Mouse (Mus musculus) liver, adult 2 months (tissue): ENCODE data around the gene Wipf3.

ENCODE experiments used
- CTCF ChIP-seq: fragments of 200-500 bp; IDR thresholded peaks from 2 replicates; pipeline ENCODE4 v1.5.1; 2011; ENCODE audit warnings: low read depth, low read length, control low read depth
- POLR2A ChIP-seq: fragments of 200-500 bp; IDR thresholded peaks from 2 replicates; pipeline ENCODE4 v1.6.1; 2011; ENCODE audit warnings: low read length, control low read depth; ENCODE audit not compliant: insufficient read depth; ENCODE audit errors: extremely low read depth

DNA sequence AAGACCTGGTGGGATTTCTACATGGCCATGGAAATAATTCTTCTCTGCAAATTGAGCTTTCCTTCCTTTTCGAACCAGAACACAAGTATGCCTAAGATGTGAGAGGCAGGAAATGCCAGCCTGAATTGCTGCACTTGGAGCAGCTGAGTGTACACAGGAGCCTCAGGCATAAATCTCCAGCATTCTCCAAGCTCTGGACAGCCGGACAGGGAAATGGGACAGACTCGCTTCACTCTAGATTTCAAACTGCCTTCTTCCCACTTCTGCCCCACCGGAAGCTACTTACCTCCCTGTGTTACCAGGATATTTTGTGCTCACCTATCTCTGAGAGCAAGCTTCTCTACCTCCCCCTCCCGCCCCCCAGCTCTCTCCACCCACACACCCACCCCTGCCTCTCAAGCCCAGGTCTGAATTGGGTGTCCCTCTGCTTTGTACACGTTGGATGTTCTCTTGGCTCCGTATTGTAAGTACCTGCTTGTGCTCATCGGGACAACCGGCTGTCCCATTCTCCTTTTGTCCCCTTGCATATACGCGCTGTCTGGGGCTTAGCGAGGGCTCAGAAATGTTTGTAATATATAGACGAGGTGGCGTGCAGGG lies 455 bp upstream of the Wipf3 start:
- no peak for TF ChIP-seq POLR2A
- no peak for TF ChIP-seq CTCF
